In genomic region chr12:79895975-79896374, GRCm38 (mm10) we compare ENCODE assay signal across 9 mouse cellular contexts.
DNase-seq lines count a peak whose midpoint lies in the region; ATAC-seq and TF ChIP-seq lines count a peak whose summit lies in the region.
"Had no signal": no experiment of that assay in that cellular context is flagged by ENCODE, and none has a peak within 500 bp of the region (broad histone marks: within the 10 kb centered on the region; RNA-seq: fewer than 3 reads in every experiment).

No protein-coding gene starts in this region.

- H3K27ac ChIP-seq in testis, adult 2 months (ENCODE audit: control insufficient read depth, insufficient read depth, low read depth, low read length): peak overlapping the region; percentile 78
- H3K27ac ChIP-seq in neural tube, embryonic 13.5 days (replicated peaks): peak overlapping the region; percentile 23; the same call in 1 of the 2 replicates
- H3K27ac ChIP-seq: liver, embryonic 15.5 days had no signal

- no peak for TF ChIP-seq POLR2A in testis, adult 2 months (IDR thresholded peaks at IDR 0.05; ENCODE audit: control insufficient read depth, low read depth, low read length)

- H3K4me1 ChIP-seq in testis, adult 2 months (ENCODE audit: control insufficient read depth, insufficient read depth, low read length): 0 out of 2 replicates have a peak, but pooled peaks cover 2% of the 10 kb centered on the region
- peaks cover 37% of the 10 kb centered on the region for H3K4me1 ChIP-seq in neural tube, embryonic 13.5 days (replicated peaks)

- ATAC-seq in neural tube, embryonic 13.5 days (ENCODE audit: low read depth): no peak

- H3K4me2 ChIP-seq in neural tube, embryonic 13.5 days: no peak overlapping the region
- H3K4me2 ChIP-seq: liver, embryonic 15.5 days had no signal

- H3K4me3 ChIP-seq in testis, adult 2 months (ENCODE audit: control insufficient read depth, low read depth, low read length): no peak overlapping the region
- no peak overlapping the region for H3K4me3 ChIP-seq in neural tube, embryonic 13.5 days
- H3K4me3 ChIP-seq: liver, embryonic 15.5 days had no signal

- H3K9ac ChIP-seq in neural tube, embryonic 13.5 days: no peak overlapping the region
- H3K9ac ChIP-seq: liver, embryonic 15.5 days had no signal

- H3K36me3 ChIP-seq in testis, adult 2 months (ENCODE audit: control insufficient read depth, insufficient read depth, low read length): no peaks in the 10 kb centered on the region
- H3K36me3 ChIP-seq in neural tube, embryonic 13.5 days: no peaks in the 10 kb centered on the region
- H3K36me3 ChIP-seq: liver, embryonic 15.5 days had no signal

- TF ChIP-seq CTCF in testis, adult 2 months (IDR thresholded peaks at IDR 0.05; ENCODE audit: control insufficient read depth, insufficient read depth, insufficient replicate concordance, low read depth, low read length): no peak

- WGBS in neural tube, embryonic 13.5 days: 15% methylated on average over 6 of the region's 6 CpGs

- H3K27me3 ChIP-seq in testis, adult 2 months (ENCODE audit: control insufficient read depth, insufficient read depth, low read length): no peaks in the 10 kb centered on the region
- H3K27me3 ChIP-seq in neural tube, embryonic 13.5 days: no peaks in the 10 kb centered on the region
- H3K27me3 ChIP-seq: liver, embryonic 15.5 days had no signal

- H3K9me3 ChIP-seq in neural tube, embryonic 13.5 days: 0 out of 2 replicates have a peak, but pooled peaks cover 4% of the 10 kb centered on the region
- H3K9me3 ChIP-seq: liver, embryonic 15.5 days had no signal

- no peak for DNase-seq in testis, postnatal 14 days (ENCODE audit: low spot score)
- DNase-seq in heart, adult 18-20 months: peak; percentile 67 to 83
- DNase-seq in kidney, postnatal 10 days: peak; percentile 70
- no peak for DNase-seq in thymus, postnatal 4 days
- no peak for DNase-seq in left cerebral cortex, postnatal 4 days
- no peak for DNase-seq in urinary bladder, adult 2 months (ENCODE audit: low spot score)

- intact Hi-C loops in left cerebral cortex, postnatal 4 days (cut with DNase I): no loop called here

Comparison
In these comparisons a context has a peak if more than half of its experiments do, and no peak if none do; other contexts are left out.
1. DNase-seq: peak in heart, adult 18-20 months (2 of 2) and kidney, postnatal 10 days (single experiment); none in testis, postnatal 14 days (single experiment), thymus, postnatal 4 days (single experiment), left cerebral cortex, postnatal 4 days (single experiment) and urinary bladder, adult 2 months (single experiment).